Comparison of ENCODE assay signal across 1 mouse cellular context in genomic region chr2:173026688-173027131, GRCm38 (mm10).
A peak's percentile ranks its signal among the peaks of the same experiment; 100 is the strongest.
TF ChIP-seq lines count a peak whose summit lies in the region.

No protein-coding gene starts in this region.

TF ChIP-seq in CH12.LX, 34 proteins besides CTCF, POLR2A, EP300 and RAD21 (continued from another document):
- TF ChIP-seq MXI1 (IDR thresholded peaks at IDR 0.05; ENCODE audit: low read depth, low read length) (peak; percentile 60), MEF2A (IDR thresholded peaks at IDR 0.05; ENCODE audit: borderline replicate concordance, low read depth, low read length) (no peak), UBTF (IDR thresholded peaks at IDR 0.05; ENCODE audit: low read depth, low read length) (no peak), ZMIZ1 (IDR thresholded peaks at IDR 0.05; ENCODE audit: low read depth, low read length) (no peak), PAX5 (IDR thresholded peaks at IDR 0.05; ENCODE audit: low read length) (no peak), TCF12 (IDR thresholded peaks at IDR 0.05; ENCODE audit: low read depth, low read length) (peak; percentile 95), USF2 (conservative IDR thresholded peaks at IDR 0.05; ENCODE audit: low read depth, low read length) (no peak), ETS1 (conservative IDR thresholded peaks at IDR 0.05; ENCODE audit: low read depth, low read length) (peak; percentile 39), KAT2A (IDR thresholded peaks at IDR 0.05; ENCODE audit: insufficient replicate concordance, low read length) (no peak), IRF4 (IDR thresholded peaks at IDR 0.05; ENCODE audit: low read depth, low read length) (no peak), POLR2AphosphoS2 (IDR thresholded peaks at IDR 0.05; ENCODE audit: low read depth, low read length) (no peak), CHD1 (IDR thresholded peaks at IDR 0.05; ENCODE audit: low read depth, low read length) (no peak), E2F4 (IDR thresholded peaks at IDR 0.05; ENCODE audit: insufficient replicate concordance, low read depth, low read length) (no peak), JUND (conservative IDR thresholded peaks at IDR 0.05; ENCODE audit: low read depth, low read length) (no peak), ELF1 (IDR thresholded peaks at IDR 0.05; ENCODE audit: low read depth, low read length) (no peak), TBP (conservative IDR thresholded peaks at IDR 0.05; ENCODE audit: low read depth, low read length) (no peak), MAZ (IDR thresholded peaks at IDR 0.05; ENCODE audit: low read depth, low read length) (no peak), ZC3H11A (IDR thresholded peaks at IDR 0.05; ENCODE audit: low read depth, low read length) (no peak), MYC (IDR thresholded peaks at IDR 0.05; ENCODE audit: low read depth, low read length) (peak; percentile 87), MAFK (IDR thresholded peaks at IDR 0.05; ENCODE audit: insufficient replicate concordance, low read length) (no peak), ZKSCAN1 (IDR thresholded peaks at IDR 0.05; ENCODE audit: borderline replicate concordance, low read depth, low read length) (no peak), JUN (IDR thresholded peaks at IDR 0.05; ENCODE audit: insufficient read depth, low read depth, low read length) (no peak), SMC3 (IDR thresholded peaks at IDR 0.05; ENCODE audit: low read depth, low read length) (no peak), HCFC1 (IDR thresholded peaks at IDR 0.05; ENCODE audit: low read depth, low read length) (no peak), CHD2 (IDR thresholded peaks at IDR 0.05; ENCODE audit: low read length) (peak; percentile 86; the same call in 1 of the 2 replicates), USF1 (IDR thresholded peaks at IDR 0.05; ENCODE audit: low read depth, low read length) (no peak), GABPA (IDR thresholded peaks at IDR 0.05; ENCODE audit: insufficient replicate concordance, low read depth, low read length) (no peak)
